Mouse (Mus musculus) cerebellum, adult 2 months (tissue): ENCODE measurements at regions not wholly inside any gene's neighbourhood (a gene's known extent, or its start where the extent isn't known, plus 50 kb on each side); places are given as distances from the start of the nearest gene placed in this dataset.
"Not testable (repeated sequence)": the region's sequence is repeated elsewhere in the genome, so short reads cannot be mapped to it uniquely, and the experiment has no call there.

Experiments
- CTCF ChIP-seq: fragments of 200-500 bp; IDR thresholded peaks from 2 replicates; pipeline ENCODE4 v1.5.1; 2011; ENCODE audit warnings: low read depth, mild to moderate bottlenecking, control low read depth, low read length, moderate library complexity, borderline replicate concordance; ENCODE audit not compliant: insufficient read depth
- POLR2A ChIP-seq: fragments of 200-500 bp; IDR thresholded peaks from 2 replicates; pipeline ENCODE4 v1.6.1; 2011; ENCODE audit warnings: low read length, control low read depth, borderline replicate concordance; ENCODE audit not compliant: insufficient read depth

DNA sequence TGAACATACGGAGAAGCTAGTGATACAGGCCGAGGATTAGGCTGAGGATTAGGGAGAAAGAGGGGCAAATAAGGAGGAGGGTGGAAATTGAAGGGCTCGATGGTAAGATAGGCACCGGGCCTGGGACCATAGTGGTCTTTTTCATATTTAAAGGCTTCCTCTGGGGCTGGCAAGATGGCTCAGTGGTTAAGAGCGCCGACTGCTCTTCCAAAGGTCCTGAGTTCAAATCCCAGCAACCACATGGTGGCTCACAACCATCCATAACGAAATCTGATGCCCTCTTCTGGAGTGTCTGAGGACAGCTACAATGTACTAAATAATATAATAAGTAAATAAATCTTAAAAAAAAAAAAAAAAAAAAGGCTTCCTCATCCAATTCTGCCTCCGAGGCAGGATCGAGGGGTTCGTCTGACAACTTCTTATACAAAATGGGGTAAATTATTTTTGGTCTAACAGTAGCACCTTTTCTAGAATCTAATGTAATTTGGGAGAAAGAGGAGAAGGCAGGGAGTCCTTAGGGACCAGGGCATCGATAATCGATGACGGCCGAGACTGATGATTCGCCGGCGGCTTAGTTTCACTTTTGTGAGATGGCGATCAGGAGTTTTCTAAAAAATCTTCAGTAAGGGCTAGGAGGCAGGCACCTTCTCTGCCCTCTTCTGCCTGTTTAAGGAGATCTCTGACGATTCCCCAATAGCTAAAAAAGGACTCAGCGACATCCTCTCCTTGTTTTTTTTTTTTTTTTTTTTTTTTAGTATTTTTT is 65.4 kb upstream of the Zfp709 start:
- TF ChIP-seq POLR2A, CTCF: not testable (repeated sequence)
